Mouse (Mus musculus) embryonic facial prominence, embryonic 11.5 days (tissue): ENCODE measurements around the gene Guca2b. TPM values are rescaled to one million over a fixed set of nuclear protein-coding genes. Genes with fewer than 3 reads are reported as not detected.

Experiments used
- ATAC-seq: fragments of 200-750 bp; cut with Nextera tagmentation; replicated peaks from 2 replicates; pipeline ENCODE4 v1.8.0; 2017; ENCODE audit warnings: low read depth; ENCODE audit not compliant: insufficient number of reproducible peaks, low FRiP score, low TSS enrichment
- DNase-seq: peaks from one replicate; pipeline ENCODE4 v3.0.0-alpha.2; 2015; ENCODE audit warnings: low spot score
- H3K27ac ChIP-seq: fragments of 300-500 bp; sonication (generic); replicated peaks from 2 replicates; pipeline ENCODE4 v1.5.1; 2014; ENCODE audit warnings: mild to moderate bottlenecking, low read depth, low read length, control low read depth
- H3K27me3 ChIP-seq: fragments of 300-500 bp; sonication (generic); 2 replicates; pipeline ENCODE4 v1.6.1; 2014; ENCODE audit warnings: mild to moderate bottlenecking, low read length, moderate library complexity, mixed read lengths; ENCODE audit not compliant: control insufficient read depth, insufficient read depth
- H3K36me3 ChIP-seq: fragments of 300-500 bp; sonication (generic); replicated peaks from 2 replicates; pipeline ENCODE4 v1.6.1; 2014; ENCODE audit warnings: low read depth, mild to moderate bottlenecking, low read length, moderate library complexity, mixed read lengths; ENCODE audit not compliant: control insufficient read depth, insufficient read depth
- H3K4me1 ChIP-seq: fragments of 300-500 bp; sonication (generic); 2 replicates; pipeline ENCODE4 v1.6.1; 2014; ENCODE audit warnings: low read length, mixed read lengths; ENCODE audit not compliant: control insufficient read depth, insufficient read depth
- H3K4me2 ChIP-seq: fragments of 300-500 bp; sonication (generic); 2 replicates; pipeline ENCODE4 v1.6.1; 2014; ENCODE audit warnings: low read depth, mild to moderate bottlenecking, control low read depth, low read length, moderate library complexity
- H3K4me3 ChIP-seq: fragments of 300-500 bp; sonication (generic); 2 replicates; pipeline ENCODE4 v1.5.1; 2014; ENCODE audit warnings: low read depth, low read length, control low read depth
- H3K9ac ChIP-seq: fragments of 300-500 bp; sonication (generic); replicated peaks from 2 replicates; pipeline ENCODE4 v1.6.1; 2014; ENCODE audit warnings: mild to moderate bottlenecking, control low read depth, low read length
- H3K9me3 ChIP-seq: fragments of 300-500 bp; sonication (generic); replicated peaks from 2 replicates; pipeline ENCODE4 v1.6.1; 2016; ENCODE audit warnings: mild to moderate bottlenecking, low read length, inconsistent platforms, mixed read lengths; ENCODE audit not compliant: control insufficient read depth
- WGBS: fragments of 180-500 bp; shearing (Covaris S2); extraction: QIAGEN DNeasy Blood & Tissue Kit; methylation state at CpG from one replicate; pipeline ENCODE4 v1.1.7; 2014; 5-methylcytosine and 5-hydroxymethylcytosine counted together
- polyA plus RNA-seq: library from polyadenylated mRNA; unstranded; fragments of >200 nt; fragmentation: Nextera tagmentation; extraction: Ambion mirVana; gene quantifications from 2 replicates; pipeline ENCODE4 v1.2.1, GENCODE M21; 2014

Guca2b gene
- polyA plus RNA-seq, 1 experiment from 2014 or later: not detected

DNA sequence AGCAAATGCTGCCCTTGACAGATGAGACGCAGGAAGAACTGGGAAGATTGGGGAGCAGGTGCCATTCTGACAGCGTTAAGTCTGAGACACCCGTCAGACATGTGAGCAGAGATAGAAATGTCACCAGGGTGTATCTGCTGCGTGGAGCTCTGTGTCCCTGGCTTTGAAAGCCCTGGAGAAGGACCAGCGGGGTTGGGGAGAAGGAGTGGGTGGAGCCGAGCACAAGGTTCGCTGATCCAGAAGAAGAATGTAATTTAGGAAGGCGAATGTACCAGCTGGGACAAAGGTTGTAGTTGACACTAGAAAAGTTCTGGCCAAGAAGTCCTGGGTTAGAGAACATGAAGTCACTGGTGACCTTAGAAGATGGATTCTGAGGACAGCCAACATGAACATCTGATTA is 7.4 kb upstream of the Guca2b start:
- H3K36me3 ChIP-seq: no peaks in the 10 kb centered on the region
- H3K9ac ChIP-seq: no peak overlapping the region
- no peak overlapping the region for H3K4me3 ChIP-seq
- H3K4me1 ChIP-seq: no peaks in the 10 kb centered on the region
- DNase-seq (no peak), ATAC-seq (no peak)
- H3K27me3 ChIP-seq: no peaks in the 10 kb centered on the region
- no peak overlapping the region for H3K27ac ChIP-seq
- H3K4me2 ChIP-seq: no peak overlapping the region
- no peaks in the 10 kb centered on the region for H3K9me3 ChIP-seq
- WGBS: 54% methylated on average over 8 of the region's 8 CpGs

DNA sequence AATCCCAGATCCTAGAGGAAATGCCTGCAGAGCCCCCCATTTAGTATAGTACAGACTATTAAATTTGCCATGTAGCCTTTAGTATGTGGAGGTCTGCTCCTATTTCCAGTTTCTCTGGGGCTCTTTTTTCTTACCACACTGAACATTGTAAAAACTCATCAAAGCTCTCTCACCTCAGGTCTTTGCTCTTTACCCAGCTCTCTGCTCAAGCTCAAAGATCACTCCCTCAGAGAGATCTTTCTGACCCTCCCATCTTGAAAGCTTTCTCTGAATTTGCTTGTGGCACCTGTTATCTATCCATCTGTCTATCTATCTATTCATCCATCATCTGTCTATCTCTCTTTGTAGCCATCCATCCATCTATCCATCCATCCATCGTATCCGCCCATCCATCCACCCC is 6.4 kb upstream of the Guca2b start:
- 93% methylated on average over 2 of the region's 2 CpGs for WGBS
- no peak overlapping the region for H3K4me3 ChIP-seq
- H3K9ac ChIP-seq: no peak overlapping the region
- no peaks in the 10 kb centered on the region for H3K27me3 ChIP-seq
- H3K36me3 ChIP-seq: no peaks in the 10 kb centered on the region
- no peak overlapping the region for H3K4me2 ChIP-seq
- H3K9me3 ChIP-seq: no peaks in the 10 kb centered on the region
- ATAC-seq (no peak), DNase-seq (no peak)
- H3K27ac ChIP-seq: no peak overlapping the region
- no peaks in the 10 kb centered on the region for H3K4me1 ChIP-seq

DNA sequence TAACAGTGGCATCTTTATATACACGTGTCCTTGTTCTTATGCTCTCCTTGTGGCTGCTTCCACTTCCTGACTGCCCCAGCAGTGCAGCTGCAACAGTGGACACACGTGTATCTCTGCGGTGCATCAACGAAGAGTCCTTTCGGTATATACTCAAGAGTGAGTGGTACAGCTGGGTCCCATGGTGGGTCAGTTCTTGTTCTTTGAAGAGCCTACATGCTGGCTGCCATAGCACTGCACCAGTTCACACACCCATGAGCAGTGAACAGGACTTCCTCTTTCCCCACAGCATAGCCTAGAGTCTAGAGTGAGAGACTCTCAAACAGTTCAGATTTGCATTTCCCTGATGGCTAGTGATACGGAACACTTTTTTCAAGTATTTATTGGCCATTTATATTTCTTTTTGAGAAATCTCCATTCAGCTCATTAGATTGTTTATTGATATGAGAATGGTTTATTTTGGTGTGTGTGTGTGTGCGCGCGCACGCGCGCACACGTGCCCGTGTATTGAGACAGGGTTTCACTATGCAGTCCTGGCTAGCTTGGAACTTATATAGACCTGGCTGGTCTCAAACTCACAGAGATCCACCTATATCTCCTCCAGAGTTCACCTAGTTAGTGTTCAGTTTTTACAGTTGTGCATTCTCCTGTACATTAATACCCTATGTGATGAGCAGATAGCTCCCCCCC is 4.8 kb upstream of the Guca2b start:
- Histone ChIP-seq H3K4me2 (no peak overlapping the region), H3K27ac (no peak overlapping the region)
- 92% methylated on average over 14 of the region's 14 CpGs for WGBS

DNA sequence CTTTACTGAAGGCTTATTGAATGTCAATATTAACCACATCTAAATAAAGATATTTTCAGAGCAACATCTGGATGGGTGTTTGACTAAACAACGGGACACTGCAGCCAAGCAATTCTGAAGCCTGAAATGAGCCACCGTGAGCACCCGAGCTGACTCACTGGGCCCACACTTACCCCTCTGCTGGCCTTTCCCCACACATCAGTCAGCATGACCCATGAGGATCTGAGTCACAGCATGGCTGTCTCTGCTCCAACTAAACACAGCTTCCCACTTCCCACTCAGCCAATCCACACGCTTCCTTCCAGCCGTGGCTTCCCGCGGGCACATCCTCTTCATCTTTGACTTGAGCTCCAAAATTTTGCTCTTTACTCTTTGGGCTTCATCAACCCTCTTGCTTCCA is 4.2 kb upstream of the Guca2b start:
- no peaks in the 10 kb centered on the region for H3K4me1 ChIP-seq
- no peaks in the 10 kb centered on the region for H3K36me3 ChIP-seq
- DNase-seq (no peak), ATAC-seq (no peak)
- no peaks in the 10 kb centered on the region for H3K9me3 ChIP-seq
- H3K4me2 ChIP-seq: no peak overlapping the region
- no peak overlapping the region; the same call in 1 of the 2 replicates for H3K9ac ChIP-seq
- WGBS: 93% methylated on average over 7 of the region's 7 CpGs
- no peak overlapping the region for H3K4me3 ChIP-seq
- H3K27me3 ChIP-seq: no peaks in the 10 kb centered on the region
- no peak overlapping the region for H3K27ac ChIP-seq

More for the DNA sequence above, 4.8 kb upstream of the Guca2b start:
- Histone ChIP-seq H3K4me3 (no peak overlapping the region), H3K9ac (no peak overlapping the region), H3K36me3 (no peaks in the 10 kb centered on the region), H3K9me3 (no peaks in the 10 kb centered on the region), H3K4me1 (no peaks in the 10 kb centered on the region), H3K27me3 (no peaks in the 10 kb centered on the region)
- DNase-seq: no peak
- no peak for ATAC-seq

DNA sequence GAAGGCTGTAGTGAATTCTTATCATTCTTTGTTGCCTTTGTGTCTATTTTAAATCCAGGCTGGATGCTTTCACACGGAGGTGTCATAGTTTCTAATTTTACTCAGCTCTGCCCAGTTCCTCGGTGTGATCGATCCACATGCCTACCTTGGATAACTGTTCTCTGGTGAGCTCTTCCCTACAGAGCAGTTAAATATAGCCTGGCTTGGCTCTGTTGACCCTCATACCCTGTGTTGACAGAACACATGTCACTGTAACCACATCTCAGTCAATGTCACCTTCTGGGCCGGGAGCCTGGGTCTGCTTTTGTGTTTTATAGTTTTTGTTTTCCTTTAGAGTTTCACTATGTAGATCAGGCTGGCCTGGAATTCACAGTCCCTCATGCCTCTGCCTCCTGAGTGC is 3.4 kb upstream of the Guca2b start:
- Histone ChIP-seq H3K4me2 (no peak overlapping the region), H3K27ac (no peak overlapping the region), H3K4me1 (no peaks in the 10 kb centered on the region), H3K27me3 (no peaks in the 10 kb centered on the region), H3K9ac (no peak overlapping the region), H3K4me3 (no peak overlapping the region), H3K9me3 (no peaks in the 10 kb centered on the region), H3K36me3 (no peaks in the 10 kb centered on the region)
- WGBS: 80% methylated on average over 4 of the region's 4 CpGs
- ATAC-seq (no peak), DNase-seq (no peak)

DNA sequence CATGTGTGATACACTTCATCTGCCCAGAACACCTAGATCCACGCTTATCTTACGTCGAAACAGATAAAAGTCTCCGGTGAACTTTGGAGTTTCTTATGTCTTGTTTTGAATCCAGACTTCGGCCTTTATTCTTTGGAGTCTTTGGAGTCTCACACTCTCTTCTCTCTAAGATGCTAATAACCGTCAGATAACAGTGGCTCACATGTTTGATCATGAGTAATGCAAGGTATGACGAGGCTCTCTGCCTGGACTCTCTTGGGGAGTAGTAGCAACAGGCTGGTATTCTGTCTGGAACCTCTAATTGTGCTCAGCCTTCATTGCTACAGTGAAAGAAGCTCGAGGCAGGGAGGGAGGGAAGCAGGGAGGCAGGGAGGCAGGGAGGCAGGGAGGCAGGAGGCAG is 1.3 kb upstream of the Guca2b start:
- Histone ChIP-seq H3K4me1 (no peaks in the 10 kb centered on the region), H3K9ac (no peak overlapping the region), H3K27me3 (no peaks in the 10 kb centered on the region), H3K27ac (no peak overlapping the region), H3K36me3 (no peaks in the 10 kb centered on the region), H3K4me2 (no peak overlapping the region), H3K4me3 (no peak overlapping the region), H3K9me3 (no peaks in the 10 kb centered on the region)
- no peak for ATAC-seq
- 85% methylated on average over 8 of the region's 8 CpGs for WGBS
- no peak for DNase-seq

DNA sequence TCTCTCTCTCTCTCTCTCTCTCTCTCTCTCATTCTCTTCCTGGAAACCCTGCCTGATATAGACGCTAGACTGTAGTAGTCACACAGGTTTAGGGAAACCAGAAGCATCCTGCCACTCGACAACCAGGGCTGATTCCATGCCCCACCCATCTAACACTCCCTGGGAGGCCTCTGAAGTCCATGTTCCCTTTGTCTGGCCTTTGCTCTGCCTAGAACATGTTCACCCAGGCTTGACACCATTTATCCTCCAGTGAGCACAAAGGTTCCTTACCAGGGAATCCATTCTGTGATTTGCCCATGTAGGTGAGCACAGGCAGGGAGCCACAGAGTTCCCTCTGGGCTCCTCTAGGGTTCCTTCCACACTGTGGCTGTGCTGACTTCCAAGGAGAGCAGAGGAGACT is 508 bp downstream of the Guca2b start:
- H3K27me3 ChIP-seq: no peaks in the 10 kb centered on the region
- H3K4me3 ChIP-seq: no peak overlapping the region
- H3K27ac ChIP-seq: no peak overlapping the region
- no peak overlapping the region for H3K9ac ChIP-seq
- no peaks in the 10 kb centered on the region for H3K9me3 ChIP-seq
- 57% methylated on average over 2 of the region's 2 CpGs for WGBS
- H3K36me3 ChIP-seq: no peaks in the 10 kb centered on the region
- no peaks in the 10 kb centered on the region for H3K4me1 ChIP-seq
- no peak for ATAC-seq
- no peak for DNase-seq
- no peak overlapping the region for H3K4me2 ChIP-seq

DNA sequence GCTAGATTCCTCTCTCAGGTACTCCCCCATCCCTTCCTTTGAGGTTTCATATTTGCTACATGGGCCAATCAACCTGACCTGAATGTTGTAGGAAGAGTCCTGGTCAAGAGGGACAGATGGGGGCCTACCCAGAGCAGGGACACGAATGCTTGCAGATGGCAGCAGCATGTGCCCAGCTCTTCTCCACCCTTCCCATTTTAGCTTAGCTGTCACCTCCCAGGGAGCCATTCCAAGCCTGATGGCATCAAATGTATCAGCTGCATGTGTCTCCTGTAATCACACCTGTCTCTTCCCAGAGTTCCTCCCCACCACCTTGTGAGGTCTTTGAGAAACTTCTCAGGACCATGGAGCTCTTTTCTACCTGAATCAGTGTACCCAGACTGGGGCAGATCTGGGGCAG is 1.7 kb downstream of the Guca2b start:
- WGBS: 87% methylated on average over 1 of the region's 1 CpGs
- Histone ChIP-seq H3K27me3 (no peaks in the 10 kb centered on the region), H3K9me3 (no peaks in the 10 kb centered on the region), H3K36me3 (no peaks in the 10 kb centered on the region), H3K4me3 (no peak overlapping the region), H3K4me2 (no peak overlapping the region), H3K9ac (no peak overlapping the region), H3K27ac (no peak overlapping the region), H3K4me1 (no peaks in the 10 kb centered on the region)
- ATAC-seq (no peak), DNase-seq (no peak)
